Mouse (Mus musculus) lung, embryonic 16.5 days (tissue): Measurements from ENCODE around the gene Arnt2. TPM values are rescaled to one million over a fixed set of nuclear protein-coding genes. Genes with fewer than 3 reads are reported as not detected.

Experiments used
- ATAC-seq: fragments of 200-750 bp; cut with Nextera tagmentation; 2 replicates; pipeline ENCODE4 v1.8.0; 2017; ENCODE audit warnings: low read depth, mild to moderate bottlenecking, moderate library complexity
- H3K27ac ChIP-seq: fragments of 300-500 bp; sonication (generic); 2 replicates; pipeline ENCODE4 v1.5.1; 2014; ENCODE audit warnings: mild to moderate bottlenecking, control low read depth, low read length
- H3K27me3 ChIP-seq: fragments of 300-500 bp; sonication (generic); 2 replicates; pipeline ENCODE4 v1.6.1; 2014; ENCODE audit warnings: low read depth, low read length, mixed read lengths; ENCODE audit not compliant: control insufficient read depth, insufficient read depth
- H3K36me3 ChIP-seq: fragments of 300-500 bp; sonication (generic); 2 replicates; pipeline ENCODE4 v1.6.1; 2014; ENCODE audit warnings: low read length; ENCODE audit not compliant: control insufficient read depth, insufficient read depth
- H3K4me1 ChIP-seq: fragments of 300-500 bp; sonication (generic); replicated peaks from 2 replicates; pipeline ENCODE4 v1.6.1; 2014; ENCODE audit warnings: low read length, mixed read lengths; ENCODE audit not compliant: control insufficient read depth, insufficient read depth
- H3K4me2 ChIP-seq: fragments of 300-500 bp; sonication (generic); 2 replicates; pipeline ENCODE4 v1.6.1; 2014; ENCODE audit warnings: low read depth, low read length, control low read depth
- H3K4me3 ChIP-seq: fragments of 300-500 bp; sonication (generic); 2 replicates; pipeline ENCODE4 v1.5.1; 2014; ENCODE audit warnings: mild to moderate bottlenecking, low read length, control low read depth
- H3K9ac ChIP-seq: fragments of 300-500 bp; sonication (generic); 2 replicates; pipeline ENCODE4 v1.6.1; 2014; ENCODE audit warnings: low read length, control low read depth
- H3K9me3 ChIP-seq: fragments of 300-500 bp; sonication (generic); 2 replicates; pipeline ENCODE4 v1.6.1; 2016; ENCODE audit warnings: low read length; ENCODE audit not compliant: control insufficient read depth
- WGBS: fragments of 180-500 bp; shearing (Covaris S2); extraction: QIAGEN DNeasy Blood & Tissue Kit; methylation state at CpG from one replicate; pipeline ENCODE4 v1.1.7; 2014; 5-methylcytosine and 5-hydroxymethylcytosine counted together
- polyA plus RNA-seq: library from polyadenylated mRNA; unstranded; fragments of >200 nt; fragmentation: Nextera tagmentation; extraction: Ambion mirVana; gene quantifications from 2 replicates; pipeline ENCODE4 v1.2.1, GENCODE M21; 2015

Arnt2 gene
- polyA plus RNA-seq, 1 experiment from 2014 or later = 7.3 TPM

DNA sequence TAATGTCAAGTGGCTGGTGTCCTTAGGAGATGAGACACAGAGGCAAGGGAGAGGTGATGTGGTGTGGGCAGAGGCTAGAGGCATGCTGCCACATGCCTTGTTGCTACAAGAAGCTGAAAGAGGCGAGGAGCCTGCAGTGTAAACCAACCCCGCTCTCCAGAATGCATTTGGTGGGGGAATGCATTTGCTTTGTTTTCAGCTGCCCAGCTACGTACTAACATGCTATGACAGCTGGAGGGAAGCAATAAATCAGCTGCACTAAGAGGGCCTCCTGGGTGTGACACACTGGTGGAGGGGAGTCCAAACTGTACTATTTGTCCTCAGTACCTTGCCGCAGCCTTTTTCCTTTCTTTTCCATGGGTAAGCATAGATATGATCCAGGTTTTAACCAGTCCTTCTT lies 172.3 kb downstream of the Arnt2 start:
- no peak overlapping the region for H3K4me3 ChIP-seq
- ATAC-seq = peak; percentile 79; the same call in 1 of the 2 replicates
- peaks cover 8% of the 10 kb centered on the region for H3K4me1 ChIP-seq
- no peak overlapping the region for H3K9ac ChIP-seq
- peak overlapping the region; percentile 48 for H3K27ac ChIP-seq
- no peak overlapping the region for H3K4me2 ChIP-seq
- H3K36me3 ChIP-seq = no peaks in the 10 kb centered on the region
- 45% methylated on average over 4 of the region's 4 CpGs for WGBS
- H3K9me3 ChIP-seq = no peaks in the 10 kb centered on the region
- H3K27me3 ChIP-seq = no peaks in the 10 kb centered on the region

GRCm38 (mm10) chr7:84231396-84231795 lies 178.6 kb downstream of the Arnt2 start:
- 66% methylated on average over 4 of the region's 4 CpGs for WGBS
- no peaks in the 10 kb centered on the region for H3K4me1 ChIP-seq
- no peak overlapping the region for H3K4me3 ChIP-seq
- no peak overlapping the region for H3K4me2 ChIP-seq
- no peaks in the 10 kb centered on the region for H3K27me3 ChIP-seq
- no peak overlapping the region for H3K27ac ChIP-seq
- no peak overlapping the region for H3K9ac ChIP-seq
- H3K9me3 ChIP-seq = no peaks in the 10 kb centered on the region
- no peak for ATAC-seq
- no peaks in the 10 kb centered on the region for H3K36me3 ChIP-seq

GRCm38 (mm10) chr7:84227652-84228051 lies 182.3 kb downstream of the Arnt2 start:
- no peak overlapping the region for H3K4me2 ChIP-seq
- H3K27ac ChIP-seq = no peak overlapping the region
- H3K27me3 ChIP-seq = no peaks in the 10 kb centered on the region
- no peak overlapping the region for H3K4me3 ChIP-seq
- WGBS = 83% methylated on average over 1 of the region's 1 CpGs
- no peak overlapping the region for H3K9ac ChIP-seq
- H3K9me3 ChIP-seq = no peaks in the 10 kb centered on the region
- no peak for ATAC-seq
- H3K4me1 ChIP-seq = no peaks in the 10 kb centered on the region
- no peaks in the 10 kb centered on the region for H3K36me3 ChIP-seq

- ATAC-seq = no peak
- Histone ChIP-seq H3K4me1 (no peaks in the 10 kb centered on the region), H3K4me3 (no peak overlapping the region), H3K4me2 (no peak overlapping the region), H3K27ac (no peak overlapping the region), H3K36me3 (no peaks in the 10 kb centered on the region), H3K9me3 (no peaks in the 10 kb centered on the region), H3K9ac (no peak overlapping the region), H3K27me3 (no peaks in the 10 kb centered on the region)
- WGBS = 71% methylated on average over 3 of the region's 3 CpGs
Measured at GRCm38 (mm10) chr7:84226909-84227308, 183.1 kb downstream of the Arnt2 start.

GRCm38 (mm10) chr7:84212112-84212511 lies 197.9 kb downstream of the Arnt2 start:
- H3K27me3 ChIP-seq = no peaks in the 10 kb centered on the region
- peaks cover 12% of the 10 kb centered on the region for H3K4me1 ChIP-seq
- H3K4me3 ChIP-seq = no peak overlapping the region
- peak; percentile 90 for ATAC-seq
- H3K36me3 ChIP-seq = no peaks in the 10 kb centered on the region
- H3K27ac ChIP-seq = peak overlapping the region; percentile 87
- H3K9ac ChIP-seq = no peak overlapping the region
- no peak overlapping the region for H3K4me2 ChIP-seq
- H3K9me3 ChIP-seq = no peaks in the 10 kb centered on the region
- 7% methylated on average over 1 of the region's 1 CpGs for WGBS

DNA sequence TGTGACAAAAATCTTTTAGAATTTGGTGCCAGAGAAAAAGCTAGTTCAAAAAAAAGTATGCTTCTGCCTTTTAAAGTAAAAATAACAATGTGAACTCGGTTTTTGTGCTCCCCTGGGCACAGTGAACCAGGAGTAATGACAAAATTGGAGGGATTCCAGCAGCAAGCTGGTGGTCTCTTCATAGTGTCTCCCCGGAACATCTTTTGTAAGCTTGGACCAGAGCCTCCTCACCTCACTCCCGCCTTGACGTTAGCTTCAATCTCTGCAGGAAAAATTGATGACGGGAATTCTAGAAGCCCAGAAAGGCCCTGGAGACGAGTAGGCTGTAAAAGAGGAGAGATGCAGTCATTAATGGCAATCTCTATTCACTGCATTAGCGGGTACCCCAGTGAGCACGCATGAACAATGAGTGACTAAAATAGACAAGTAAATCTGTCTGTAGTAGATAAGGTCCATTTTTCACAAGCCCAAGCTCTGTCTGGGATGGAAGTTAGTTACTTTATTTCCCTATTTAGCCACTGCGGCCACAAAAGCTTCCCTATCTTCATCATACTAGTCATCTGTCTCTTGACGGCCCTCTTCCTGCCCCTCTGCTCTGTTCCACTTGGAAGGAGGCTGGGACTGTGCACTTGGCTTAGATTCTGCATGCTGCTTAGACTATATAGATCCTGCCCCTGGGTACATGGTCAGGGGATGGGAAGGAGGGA lies 199.2 kb downstream of the Arnt2 start:
- ATAC-seq = peak; percentile 82
- H3K9me3 ChIP-seq = no peaks in the 10 kb centered on the region
- peaks cover 12% of the 10 kb centered on the region for H3K4me1 ChIP-seq
- no peaks in the 10 kb centered on the region for H3K36me3 ChIP-seq
- H3K27me3 ChIP-seq = no peaks in the 10 kb centered on the region
- H3K4me2 ChIP-seq = no peak overlapping the region
- H3K4me3 ChIP-seq = no peak overlapping the region
- 50% methylated on average over 10 of the region's 10 CpGs for WGBS
- no peak overlapping the region for H3K9ac ChIP-seq
- H3K27ac ChIP-seq = peak overlapping the region; percentile 87

DNA sequence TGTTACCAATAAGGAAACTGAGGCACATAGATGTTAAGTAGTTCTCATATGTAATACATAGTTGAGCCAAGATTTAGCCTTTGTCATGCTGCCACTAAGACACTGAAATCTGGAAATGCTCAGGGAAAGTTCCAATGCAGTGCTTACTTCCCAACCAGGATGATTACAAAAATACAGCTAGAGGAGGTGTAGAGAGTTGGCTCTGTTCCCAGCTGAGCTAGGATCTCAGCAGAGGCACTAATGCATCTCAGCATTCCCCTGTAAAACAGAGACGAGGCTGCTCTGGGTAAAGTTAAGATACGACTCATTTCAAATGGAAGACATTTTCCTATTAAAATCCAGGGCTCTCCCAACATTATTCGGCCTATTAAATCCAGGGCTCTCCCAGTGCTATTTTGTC lies 206.0 kb downstream of the Arnt2 start:
- H3K4me3 ChIP-seq = no peak overlapping the region
- 59% methylated on average over 3 of the region's 3 CpGs for WGBS
- no peak for ATAC-seq
- H3K36me3 ChIP-seq = no peaks in the 10 kb centered on the region
- H3K27me3 ChIP-seq = no peaks in the 10 kb centered on the region
- peaks cover 3% of the 10 kb centered on the region for H3K4me1 ChIP-seq
- H3K4me2 ChIP-seq = no peak overlapping the region
- no peak overlapping the region for H3K27ac ChIP-seq
- no peaks in the 10 kb centered on the region for H3K9me3 ChIP-seq
- H3K9ac ChIP-seq = no peak overlapping the region

GRCm38 (mm10) chr7:84201151-84202068 lies 208.6 kb downstream of the Arnt2 start:
- no peak overlapping the region for H3K9ac ChIP-seq
- no peak overlapping the region for H3K4me3 ChIP-seq
- H3K9me3 ChIP-seq = no peaks in the 10 kb centered on the region
- ATAC-seq = peak; percentile 95
- H3K27ac ChIP-seq = peak overlapping the region; percentile 64; the same call in 1 of the 2 replicates
- no peaks in the 10 kb centered on the region for H3K27me3 ChIP-seq
- H3K4me1 ChIP-seq = peaks cover 3% of the 10 kb centered on the region
- 58% methylated on average over 13 of the region's 13 CpGs for WGBS
- H3K36me3 ChIP-seq = no peaks in the 10 kb centered on the region
- no peak overlapping the region for H3K4me2 ChIP-seq

DNA sequence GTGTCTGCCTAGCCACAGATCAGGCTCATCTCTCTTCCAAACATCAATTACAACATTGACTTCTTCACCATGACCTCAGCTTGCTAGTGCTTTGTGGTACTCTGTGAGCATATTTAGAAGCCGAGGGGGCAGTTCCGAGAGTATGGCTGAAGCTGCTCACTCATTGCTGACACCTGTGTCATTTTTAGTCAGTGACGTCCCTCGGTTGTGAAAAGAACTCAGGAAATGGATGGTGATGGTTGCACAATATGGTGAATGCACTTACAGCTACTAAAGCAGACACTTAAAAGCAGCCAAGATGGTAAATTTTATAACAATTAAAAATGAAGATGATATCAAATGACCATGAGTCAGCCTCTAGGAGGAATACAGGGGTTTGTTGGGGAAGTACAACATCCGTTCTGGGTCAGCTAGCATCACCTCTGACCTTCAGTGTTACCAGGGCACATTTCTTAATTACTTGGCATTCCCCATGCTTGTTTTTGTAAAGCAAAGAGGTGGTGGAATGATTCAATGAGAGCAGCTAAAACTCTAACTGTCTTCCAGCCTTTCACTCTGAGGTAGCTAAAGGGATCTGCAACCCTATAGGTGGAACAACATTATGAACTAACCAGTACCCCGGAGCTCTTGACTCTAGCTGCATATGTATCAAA lies 212.6 kb downstream of the Arnt2 start:
- Histone ChIP-seq H3K9me3 (no peaks in the 10 kb centered on the region), H3K27ac (no peak overlapping the region), H3K27me3 (no peaks in the 10 kb centered on the region), H3K4me1 (no peaks in the 10 kb centered on the region; the same call in none of the 2 replicates), H3K4me2 (no peak overlapping the region), H3K9ac (no peak overlapping the region), H3K36me3 (no peaks in the 10 kb centered on the region), H3K4me3 (no peak overlapping the region)
- ATAC-seq = no peak
- 81% methylated on average over 6 of the region's 6 CpGs for WGBS
